ENCODE assay signal across 13 mouse cellular contexts in the genomic region with DNA sequence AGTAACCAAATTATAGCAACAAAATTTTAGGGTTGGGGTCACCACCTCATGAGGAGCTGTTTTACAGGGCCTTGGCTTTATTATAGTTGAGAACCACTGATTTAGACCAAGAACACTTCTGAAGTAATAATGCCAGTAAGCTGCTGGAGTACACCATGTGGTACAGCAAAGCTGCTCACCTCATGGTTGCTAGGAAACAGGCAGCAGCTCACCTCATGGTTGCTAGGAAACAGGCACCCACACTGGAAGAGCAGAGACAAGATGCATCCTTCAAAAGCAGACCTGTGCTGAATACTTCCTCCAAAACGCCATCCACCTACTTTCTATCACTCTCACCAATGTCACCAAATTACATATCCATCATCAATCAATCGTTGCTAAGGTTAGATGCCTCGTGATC.
DNase-seq lines count a peak whose midpoint lies in the region; ATAC-seq lines count a peak whose summit lies in the region.
"Had no signal": no experiment of that assay in that cellular context is flagged by ENCODE, and none has a peak within 500 bp of the region (broad histone marks: within the 10 kb centered on the region; RNA-seq: fewer than 3 reads in every experiment).

No protein-coding gene starts in this region.

- H3K4me3 ChIP-seq in forebrain, embryonic 12.5 days (replicated peaks) = no peak overlapping the region
- no peak overlapping the region for H3K4me3 ChIP-seq in forebrain, embryonic 13.5 days
- H3K4me3 ChIP-seq: embryonic facial prominence, embryonic 10.5 days; heart, embryonic 15.5 days; liver, embryonic 13.5 days had no signal

- H3K27me3 ChIP-seq in forebrain, embryonic 12.5 days = no peaks in the 10 kb centered on the region
- H3K27me3 ChIP-seq in forebrain, embryonic 13.5 days = no peaks in the 10 kb centered on the region
- H3K27me3 ChIP-seq: heart, embryonic 15.5 days; liver, embryonic 13.5 days had no signal

- WGBS in forebrain, embryonic 12.5 days = 86% methylated on average over 3 of the region's 3 CpGs
- 80% methylated on average over 3 of the region's 3 CpGs for WGBS in forebrain, embryonic 13.5 days

- peak; percentile 44; the same call in 1 of the 2 replicates for ATAC-seq in forebrain, embryonic 12.5 days (ENCODE audit: low FRiP score)
- no peak for ATAC-seq in forebrain, embryonic 13.5 days

- H3K36me3 ChIP-seq in forebrain, embryonic 12.5 days (replicated peaks) = no peaks in the 10 kb centered on the region
- no peaks in the 10 kb centered on the region for H3K36me3 ChIP-seq in forebrain, embryonic 13.5 days (ENCODE audit: poor library complexity, severe bottlenecking)
- H3K36me3 ChIP-seq: embryonic facial prominence, embryonic 10.5 days; heart, embryonic 15.5 days; liver, embryonic 13.5 days had no signal

- no peak overlapping the region for H3K27ac ChIP-seq in forebrain, embryonic 12.5 days
- no peak overlapping the region for H3K27ac ChIP-seq in forebrain, embryonic 13.5 days
- H3K27ac ChIP-seq: embryonic facial prominence, embryonic 10.5 days; heart, embryonic 15.5 days; liver, embryonic 13.5 days; macrophage had no signal

- no peaks in the 10 kb centered on the region for H3K9me3 ChIP-seq in forebrain, embryonic 12.5 days
- H3K9me3 ChIP-seq in forebrain, embryonic 13.5 days (replicated peaks) = no peaks in the 10 kb centered on the region
- H3K9me3 ChIP-seq: embryonic facial prominence, embryonic 10.5 days; heart, embryonic 15.5 days; liver, embryonic 13.5 days had no signal

- DNase-seq in retina, postnatal 1 day = peak; percentile 10
- no peak for DNase-seq in retina, embryonic 14.5 days (ENCODE audit: low spot score)
- DNase-seq in left cerebral cortex, adult 9 months (ENCODE audit: low spot score in 2 of 2) = peak; percentile 58 to 59
- DNase-seq in kidney, adult 8-10 months = no peak
- no peak for DNase-seq in kidney, adult 11 months
- no peak for DNase-seq in cerebellum, adult 9-11 months
- DNase-seq: kidney, postnatal 4 days; liver, embryonic 13.5 days had no signal

- H3K9ac ChIP-seq in forebrain, embryonic 12.5 days = no peak overlapping the region
- H3K9ac ChIP-seq in forebrain, embryonic 13.5 days = no peak overlapping the region
- H3K9ac ChIP-seq: heart, embryonic 15.5 days; liver, embryonic 13.5 days had no signal

- no peak overlapping the region for H3K4me2 ChIP-seq in forebrain, embryonic 12.5 days
- no peak overlapping the region for H3K4me2 ChIP-seq in forebrain, embryonic 13.5 days
- H3K4me2 ChIP-seq: heart, embryonic 15.5 days; liver, embryonic 13.5 days had no signal

- H3K4me1 ChIP-seq in forebrain, embryonic 12.5 days = no peaks in the 10 kb centered on the region
- H3K4me1 ChIP-seq in forebrain, embryonic 13.5 days = no peaks in the 10 kb centered on the region
- H3K4me1 ChIP-seq: embryonic facial prominence, embryonic 10.5 days; heart, embryonic 15.5 days; liver, embryonic 13.5 days had no signal

Comparison
In these comparisons a context has a peak if more than half of its experiments do, and no peak if none do; other contexts are left out.
1. DNase-seq: peak in retina, postnatal 1 day (single experiment) and left cerebral cortex, adult 9 months (2 of 2); none in retina, embryonic 14.5 days (single experiment), kidney, adult 8-10 months (0 of 2), kidney, adult 11 months (single experiment) and cerebellum, adult 9-11 months (single experiment).